Mouse (Mus musculus) right cerebral cortex, postnatal 25 days (tissue): ENCODE results near the gene Map4.
"Not testable (repeated sequence)": the region's sequence is repeated elsewhere in the genome, so short reads cannot be mapped to it uniquely, and the experiment has no call there.

Experiments
- DNase-seq: peaks from one replicate; pipeline ENCODE4 v3.0.0; 2022

Gene Map4

DNA sequence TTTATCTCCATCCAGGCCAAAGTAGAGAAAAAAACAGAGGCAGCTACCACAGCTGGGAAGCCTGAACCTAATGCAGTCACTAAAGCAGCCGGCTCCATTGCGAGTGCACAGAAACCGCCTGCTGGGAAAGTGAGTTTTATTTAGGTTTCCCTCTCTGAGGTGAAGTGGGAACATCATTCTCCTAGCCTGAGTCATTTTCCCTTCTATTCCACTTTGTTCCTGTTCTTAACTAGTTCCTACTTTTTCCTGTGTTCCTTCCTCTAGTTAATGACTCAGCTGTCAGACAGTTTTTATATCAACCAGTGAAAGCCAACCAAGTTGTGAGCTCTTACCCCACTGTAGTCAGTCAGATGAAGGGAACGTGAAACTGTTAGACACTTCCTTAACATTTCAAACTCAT, 139.8 kb downstream of the Map4 start:
- DNase-seq: no peak

DNA sequence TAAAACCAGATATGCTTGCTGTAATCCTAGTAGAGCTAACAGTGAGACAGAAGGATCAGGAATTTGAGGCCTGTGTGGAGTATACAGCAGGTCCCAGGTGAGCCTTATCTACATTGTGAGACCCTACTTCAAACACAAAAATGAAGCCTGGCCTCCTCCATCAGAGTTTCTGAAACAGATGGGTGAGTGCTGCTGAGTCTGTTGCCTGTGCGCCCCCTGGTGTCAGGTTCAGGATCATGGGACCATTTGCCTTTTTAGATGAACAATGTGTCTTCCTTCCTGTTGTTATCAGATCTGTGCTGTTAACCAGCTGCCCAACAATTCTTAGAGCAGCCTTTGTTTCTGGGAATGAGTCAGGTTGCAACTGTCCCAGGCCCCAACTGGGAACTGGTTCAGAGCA, 140.6 kb downstream of the Map4 start:
- DNase-seq: peak; percentile 68

DNA sequence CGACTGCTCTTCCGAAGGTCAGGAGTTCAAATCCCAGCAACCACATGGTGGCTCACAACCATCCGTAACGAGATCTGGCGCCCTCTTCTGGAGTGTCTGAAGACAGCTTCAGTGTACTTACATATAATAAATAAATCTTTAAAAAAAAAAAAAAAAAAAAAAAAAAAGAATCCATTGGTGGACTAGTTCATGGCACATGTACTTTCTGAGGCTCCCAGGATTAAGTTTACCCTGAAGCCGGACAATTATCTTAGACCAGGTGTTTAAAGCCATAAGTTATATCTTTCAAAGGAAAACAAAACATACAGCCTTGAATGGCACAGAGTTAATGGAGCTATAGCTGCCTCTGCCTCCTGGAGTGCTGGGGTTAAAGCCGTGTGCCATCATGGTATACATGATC, 145.2 kb downstream of the Map4 start:
- not testable (repeated sequence) for DNase-seq

DNA sequence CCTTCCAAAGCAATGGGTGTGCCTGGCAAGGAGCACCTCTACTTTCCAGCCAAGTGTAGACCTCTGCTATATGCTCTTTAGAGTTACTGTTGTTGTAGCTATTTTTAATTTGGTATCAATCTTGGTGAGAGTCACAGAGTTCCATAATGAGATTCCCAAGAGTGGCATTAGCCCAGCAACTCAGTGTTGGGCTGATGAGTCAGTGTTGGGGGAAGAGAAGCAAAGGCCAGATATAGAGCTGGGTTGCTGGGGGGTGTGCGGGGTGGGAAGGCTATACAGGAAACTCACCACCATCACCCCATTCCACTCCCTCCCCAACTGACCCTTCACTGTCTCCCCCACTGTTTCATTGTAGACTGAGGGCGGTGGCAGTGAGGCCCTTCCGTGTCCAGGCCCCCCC, 149.8 kb downstream of the Map4 start:
- no peak for DNase-seq

DNA sequence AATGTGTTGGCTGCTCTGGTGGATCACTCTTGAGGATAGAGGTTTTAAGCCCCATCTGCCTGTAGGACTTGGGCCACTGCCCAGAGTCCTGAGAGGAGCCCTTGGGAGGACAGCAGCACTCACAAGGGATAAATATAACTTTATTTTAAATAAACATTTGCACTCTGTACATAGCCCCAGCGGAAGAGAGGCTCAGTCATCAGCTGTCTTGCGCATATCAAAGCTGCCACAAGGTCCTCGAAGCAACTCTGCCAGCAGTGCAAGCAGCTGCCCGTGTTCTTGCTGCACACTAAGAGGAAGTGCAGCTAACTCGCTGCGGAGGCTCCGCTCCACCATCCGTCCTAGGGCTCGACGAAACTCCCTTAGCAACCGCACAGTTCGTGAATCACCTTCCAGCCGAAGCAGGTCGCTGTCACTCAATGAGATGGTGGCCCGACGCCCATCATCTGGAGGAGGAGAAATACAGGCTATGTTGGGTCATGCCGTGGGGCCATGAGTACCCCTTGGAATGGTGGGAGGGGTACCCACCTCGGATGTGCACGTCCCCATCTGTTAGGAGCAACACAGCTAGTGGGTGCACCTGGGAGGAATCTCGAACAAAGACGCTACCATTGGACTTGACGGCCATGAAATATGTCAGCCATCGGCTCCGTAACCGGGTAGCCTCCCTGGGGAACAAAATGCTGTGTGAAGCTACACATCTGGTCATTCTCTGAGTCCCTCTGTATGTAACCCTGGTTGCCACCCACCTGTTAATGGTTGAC, 153.1 kb downstream of the Map4 start:
- no peak for DNase-seq

DNA sequence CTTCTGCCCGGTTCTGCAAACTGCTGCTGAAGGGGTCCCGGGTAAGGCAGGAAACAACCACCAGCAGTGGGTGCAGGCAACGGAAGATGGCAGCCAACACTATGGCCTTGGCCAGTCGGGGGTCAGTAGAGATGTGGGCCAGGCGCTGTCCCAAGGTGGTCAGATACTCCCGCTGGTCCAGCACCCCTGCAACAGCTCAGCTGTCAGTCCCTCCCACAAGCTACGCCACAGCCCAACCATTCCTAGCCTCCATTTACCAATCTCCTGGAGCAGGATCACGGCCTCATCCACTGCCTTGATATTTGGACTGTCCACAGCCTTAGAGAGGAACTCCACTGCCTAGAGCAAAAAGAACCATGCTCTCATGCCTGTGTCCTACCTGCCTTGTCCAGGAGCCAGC, 154.4 kb downstream of the Map4 start:
- DNase-seq: no peak

DNA sequence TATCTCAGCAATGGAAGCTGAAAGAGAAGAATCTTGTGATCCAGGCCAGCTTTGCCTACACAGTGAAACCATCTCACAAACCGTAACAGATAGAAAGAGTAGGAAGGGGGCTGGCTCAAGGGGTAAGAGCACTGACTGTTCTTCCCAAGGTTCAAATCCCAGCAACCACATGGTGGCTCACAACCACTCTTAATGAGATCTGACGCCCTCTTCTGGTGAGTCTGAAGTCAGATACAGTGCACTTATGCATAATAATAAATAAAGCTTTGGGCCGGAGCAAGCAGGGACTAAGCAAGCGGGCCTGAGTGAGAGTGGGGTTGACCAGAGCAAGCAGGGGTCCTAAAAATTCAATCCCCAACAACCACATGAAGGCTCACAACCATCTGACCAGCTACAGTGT, 162.0 kb downstream of the Map4 start:
- no peak for DNase-seq

DNA sequence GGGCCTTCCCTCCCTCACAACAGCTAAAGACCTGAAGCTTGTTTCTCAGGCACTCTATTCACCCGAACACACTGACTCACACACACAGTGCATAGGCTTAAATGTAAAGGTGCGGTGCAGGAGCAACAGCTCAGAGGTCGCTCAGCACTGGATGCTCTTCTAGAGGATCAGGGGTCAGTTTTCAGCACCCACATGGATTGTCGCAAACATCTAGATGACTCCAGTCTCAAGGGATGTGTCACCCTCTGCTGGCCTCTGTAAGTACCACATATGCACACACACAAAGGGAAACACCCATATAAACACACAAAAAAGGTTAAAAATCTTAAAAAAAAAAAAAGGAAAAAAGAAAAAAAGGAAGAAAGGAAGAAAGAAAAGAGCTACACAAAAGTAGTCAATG, 163.5 kb downstream of the Map4 start:
- no peak for DNase-seq

DNA sequence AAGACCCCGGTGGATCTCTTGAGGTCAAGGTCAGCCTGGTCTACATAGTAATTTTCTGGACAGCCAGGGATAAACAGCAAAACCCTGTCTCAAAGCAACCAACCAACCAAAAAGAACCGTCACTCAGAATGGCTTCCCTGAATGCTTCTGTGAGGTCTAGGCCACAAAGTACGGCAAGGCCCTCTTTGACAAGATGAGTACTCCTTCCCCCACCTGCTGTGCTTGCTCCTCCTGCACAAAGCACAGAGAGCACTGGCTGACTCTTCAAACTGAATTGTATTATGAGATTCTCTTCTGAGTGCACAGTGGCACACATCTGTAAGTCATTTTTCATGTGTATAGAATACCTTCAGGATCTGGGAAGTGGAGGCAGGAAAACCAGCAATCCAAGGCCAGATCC, 166.5 kb downstream of the Map4 start:
- no peak for DNase-seq

DNA sequence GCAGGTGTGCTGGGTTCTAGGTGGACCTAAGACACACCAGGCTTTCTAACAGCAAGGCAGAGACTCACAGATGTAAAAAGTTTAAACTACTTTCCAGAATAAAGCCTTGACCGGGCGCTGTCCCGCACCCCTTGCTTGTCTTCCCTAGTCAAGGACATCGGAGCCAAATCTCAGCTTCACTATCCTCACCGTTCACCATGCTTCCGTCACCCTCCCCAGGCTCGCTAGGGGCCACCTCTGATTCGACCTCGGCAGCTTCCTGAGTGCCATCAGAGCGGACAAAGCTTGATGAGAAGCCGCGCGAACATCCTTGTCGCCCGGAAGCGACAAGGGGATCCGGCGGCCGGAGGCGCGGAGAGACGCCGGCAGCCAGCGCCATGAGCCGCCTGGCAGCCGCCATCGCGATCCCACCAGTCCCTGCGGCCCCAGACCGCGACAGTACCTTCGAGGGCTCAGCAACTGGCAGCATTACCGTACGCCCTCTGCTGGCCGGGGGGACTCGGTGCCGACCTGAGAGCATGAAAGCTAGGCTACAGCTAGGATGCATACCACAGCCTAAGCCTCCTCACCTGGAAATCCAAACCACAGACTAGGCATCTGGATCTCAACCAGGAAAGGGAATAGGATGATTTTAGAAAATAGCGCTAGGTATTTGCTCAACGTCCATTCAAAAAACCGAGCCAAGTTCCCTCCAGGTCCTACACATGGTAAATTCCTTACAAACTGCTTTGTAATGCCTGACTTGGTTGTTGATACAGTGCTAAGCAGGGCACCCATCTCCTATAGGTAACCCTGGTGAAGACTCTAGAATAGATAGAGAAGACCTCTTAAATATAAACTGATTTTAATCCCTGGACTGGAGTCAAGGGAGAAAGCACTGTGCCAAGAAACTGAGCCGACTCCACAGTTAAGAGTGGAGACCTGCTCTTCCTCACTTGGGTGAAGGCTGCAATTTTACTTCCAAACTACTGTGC, 169.7 kb downstream of the Map4 start:
- peak; percentile 93 for DNase-seq

DNA sequence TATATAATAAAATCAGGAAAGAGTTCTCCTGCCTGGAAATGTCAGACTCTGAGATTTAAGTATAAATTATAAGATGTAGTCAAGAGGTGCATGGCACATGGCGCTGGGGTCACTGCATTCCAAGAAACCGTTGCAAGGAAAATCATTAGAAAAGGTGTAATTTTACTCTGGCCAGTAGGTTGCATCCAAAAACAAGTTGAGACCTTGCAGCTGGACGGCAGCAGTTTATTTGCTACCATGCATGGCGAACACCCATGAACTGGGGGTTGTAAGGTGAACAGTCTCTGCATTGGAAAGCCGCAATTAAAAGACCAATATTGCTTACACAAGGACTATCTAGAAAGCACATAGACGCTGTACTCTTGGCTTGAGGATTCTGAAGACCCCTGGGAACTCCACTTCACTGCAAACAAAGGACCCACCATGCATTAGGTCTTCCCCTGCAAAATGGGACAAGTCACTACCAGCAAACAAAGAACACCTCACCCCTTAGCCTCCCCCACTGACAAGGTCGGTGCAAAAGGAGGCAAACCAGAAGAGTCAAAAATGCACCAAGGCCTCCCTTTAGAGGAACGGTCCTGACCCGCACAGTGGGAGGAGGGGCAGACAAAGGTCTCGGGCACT, 185.2 kb downstream of the Map4 start:
- DNase-seq: no peak

DNA sequence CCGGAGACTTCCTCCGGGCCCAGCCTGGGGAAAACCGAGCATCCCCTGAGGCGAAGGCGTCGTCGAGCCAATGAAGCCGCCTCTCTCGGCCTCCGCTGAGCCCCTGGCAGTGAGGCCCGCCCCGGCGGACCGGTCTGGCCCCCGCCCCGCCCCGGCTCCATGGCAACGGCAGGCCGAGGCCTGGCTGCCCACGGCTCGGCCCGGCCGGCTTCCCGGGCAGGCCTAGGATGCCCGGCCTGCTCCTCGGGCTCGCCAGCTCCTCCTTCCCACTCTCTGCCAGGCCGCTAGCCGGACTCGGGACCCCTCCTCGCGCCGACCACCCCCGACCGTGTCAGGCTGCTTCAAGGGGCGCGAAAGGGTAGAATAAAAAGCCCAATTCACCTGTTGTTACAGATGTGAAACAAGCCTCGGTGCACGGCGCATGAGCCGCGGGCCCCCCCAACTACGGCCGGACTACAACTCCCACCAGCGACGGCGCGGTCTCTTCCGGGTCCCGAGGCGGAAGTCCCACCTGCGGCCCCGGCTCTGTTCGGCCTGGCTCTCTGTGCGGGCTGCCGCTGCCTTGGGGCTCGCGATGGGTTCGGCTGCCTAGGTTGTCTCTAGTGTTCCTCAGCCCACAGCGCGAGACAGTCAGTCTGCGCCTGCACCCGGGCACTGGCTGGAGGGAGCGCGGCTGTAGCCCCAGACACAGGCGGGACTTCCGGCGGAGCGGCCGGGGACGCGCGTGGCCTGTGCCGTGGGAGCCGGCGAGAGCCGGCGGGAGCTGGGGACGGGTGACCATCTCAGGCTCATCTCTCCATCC, 185.9 kb downstream of the Map4 start, which contains the start of gene Smarcc1:
Gene Smarcc1, plus strand, starts transcription at position 732 of the 802 bp plus-strand sequence.
- DNase-seq: peak; percentile 93

DNA sequence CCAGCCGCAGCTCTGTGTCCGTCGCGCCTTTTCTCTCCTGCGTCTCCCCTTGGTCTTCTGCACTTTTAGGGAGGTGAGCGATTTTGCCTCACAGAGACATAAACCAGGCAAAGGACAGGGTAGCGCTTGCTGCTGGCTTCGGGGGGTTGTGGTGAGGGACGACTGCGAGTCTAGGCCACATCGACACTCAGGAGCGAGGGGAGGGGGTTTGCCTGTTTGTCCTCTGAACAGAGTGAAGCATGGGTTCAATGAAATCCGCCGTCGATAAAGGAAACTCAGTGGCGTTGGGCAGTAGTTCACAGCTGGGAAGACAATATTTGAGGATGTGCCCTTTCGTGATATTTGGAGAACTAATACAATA, 186.5 kb downstream of the Map4 start, which contains the start of gene Dhx30:
Gene Dhx30, minus strand, starts transcription at position 52 of the 361 bp plus-strand sequence.
- DNase-seq: no peak

DNA sequence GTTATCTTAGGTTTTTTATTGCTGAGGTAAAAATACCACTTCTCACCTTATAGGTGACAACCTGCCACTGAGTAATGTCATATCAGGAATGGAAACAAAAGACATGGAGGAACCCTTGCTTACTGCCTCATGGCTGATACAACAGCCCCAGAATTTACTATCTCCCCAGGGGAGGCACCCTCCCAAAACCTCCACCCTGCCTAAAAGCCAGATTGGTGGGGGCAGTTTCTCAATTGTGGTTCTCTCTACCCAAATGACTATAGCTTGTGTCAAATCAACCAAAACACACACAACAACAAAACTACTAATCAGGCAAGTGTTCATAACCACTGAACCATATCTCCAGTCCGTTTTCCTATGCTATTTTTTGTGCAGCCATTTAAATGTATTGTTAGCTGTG, 187.0 kb downstream of the Map4 start:
- no peak for DNase-seq

DNA sequence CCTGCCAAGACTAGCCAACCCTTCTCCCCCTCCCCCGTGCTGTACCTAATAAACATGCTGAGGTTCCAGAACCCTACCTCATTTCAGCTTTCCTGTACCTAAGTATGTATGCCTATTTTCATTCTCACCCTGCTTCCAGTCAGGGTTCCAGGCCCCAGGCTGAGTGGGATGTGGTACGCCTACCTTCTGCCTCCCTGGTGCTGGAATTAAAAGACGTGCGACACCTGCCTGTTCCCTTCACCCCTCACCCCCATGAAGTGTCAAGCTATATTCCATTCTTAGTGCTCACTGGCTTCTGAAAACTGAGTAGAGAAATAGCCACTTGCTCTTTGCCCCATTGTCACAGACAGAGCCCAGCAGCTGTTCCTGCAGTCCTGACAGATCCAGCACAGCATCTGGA, 190.2 kb downstream of the Map4 start:
- DNase-seq: no peak

DNA sequence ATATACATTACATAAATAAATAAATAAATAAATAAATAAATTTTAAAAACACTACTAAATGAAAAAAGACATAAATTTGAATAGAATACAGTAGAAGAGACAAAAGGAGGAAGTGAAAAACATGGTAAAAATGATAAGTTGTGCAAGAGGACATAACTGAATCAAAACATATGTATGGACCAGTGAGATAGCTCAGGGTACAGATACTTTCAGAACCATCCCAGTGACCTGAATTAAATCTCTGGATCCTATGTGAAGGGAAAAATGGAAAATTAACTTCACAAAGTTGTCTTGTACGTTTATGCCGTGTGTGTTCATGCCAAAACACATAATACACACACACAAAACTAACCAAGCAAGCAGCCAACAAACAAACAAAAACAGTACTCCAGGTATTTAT, 192.1 kb downstream of the Map4 start:
- DNase-seq: no peak

DNA sequence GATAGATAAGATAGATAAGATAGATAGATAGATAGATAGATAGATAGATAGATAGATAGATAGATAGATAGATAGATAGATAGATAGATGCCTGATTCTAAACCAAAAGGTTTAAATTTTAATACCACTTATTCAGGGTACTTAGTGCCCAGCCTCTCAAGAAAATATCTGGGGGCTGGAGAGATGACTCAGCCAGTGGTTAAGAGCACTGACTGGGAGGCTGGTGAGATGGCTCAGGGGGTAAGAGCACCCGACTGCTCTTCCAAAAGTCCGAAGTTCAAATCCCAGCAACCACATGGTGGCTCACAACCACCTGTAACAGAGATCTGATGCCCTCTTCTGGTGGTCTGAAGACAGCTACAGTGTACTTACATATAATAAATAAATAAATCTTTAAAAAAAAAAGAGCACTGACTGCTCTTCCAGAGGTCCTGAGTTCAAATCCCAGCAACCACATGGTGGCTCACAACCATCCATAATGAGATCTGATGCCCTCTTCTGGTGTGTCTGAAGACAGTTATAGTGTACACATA, 192.8 kb downstream of the Map4 start:
- DNase-seq: not testable (repeated sequence)

DNA sequence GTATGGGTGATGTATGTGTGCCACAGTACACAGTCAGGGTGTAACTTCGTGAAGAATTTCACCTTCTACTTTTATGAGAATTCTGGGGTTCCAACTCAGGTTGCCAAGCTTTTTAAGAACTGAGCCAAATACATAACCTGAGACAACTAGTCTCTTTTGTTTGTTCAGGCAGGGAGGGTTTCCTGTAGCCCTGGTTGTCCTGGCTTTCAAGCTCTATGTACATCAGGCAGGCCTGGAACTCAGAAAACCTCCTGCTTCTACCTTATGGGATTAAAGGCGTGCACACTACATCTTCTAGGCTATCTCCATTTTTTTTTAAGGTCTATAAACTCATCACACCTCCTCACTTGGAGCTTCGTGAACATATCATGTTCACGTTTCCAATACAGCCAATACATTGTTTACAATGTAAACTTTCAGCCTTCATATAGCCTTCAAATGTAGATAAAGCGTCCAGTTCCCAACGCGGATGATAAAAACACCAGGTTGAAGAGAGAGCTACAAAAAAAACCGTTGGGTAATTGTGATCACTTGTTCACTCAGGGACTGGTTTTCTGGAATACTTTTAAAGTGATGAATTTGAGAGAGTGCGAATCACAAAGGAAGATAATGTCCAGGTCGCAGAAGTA, 199.8 kb downstream of the Map4 start:
- DNase-seq: no peak

DNA sequence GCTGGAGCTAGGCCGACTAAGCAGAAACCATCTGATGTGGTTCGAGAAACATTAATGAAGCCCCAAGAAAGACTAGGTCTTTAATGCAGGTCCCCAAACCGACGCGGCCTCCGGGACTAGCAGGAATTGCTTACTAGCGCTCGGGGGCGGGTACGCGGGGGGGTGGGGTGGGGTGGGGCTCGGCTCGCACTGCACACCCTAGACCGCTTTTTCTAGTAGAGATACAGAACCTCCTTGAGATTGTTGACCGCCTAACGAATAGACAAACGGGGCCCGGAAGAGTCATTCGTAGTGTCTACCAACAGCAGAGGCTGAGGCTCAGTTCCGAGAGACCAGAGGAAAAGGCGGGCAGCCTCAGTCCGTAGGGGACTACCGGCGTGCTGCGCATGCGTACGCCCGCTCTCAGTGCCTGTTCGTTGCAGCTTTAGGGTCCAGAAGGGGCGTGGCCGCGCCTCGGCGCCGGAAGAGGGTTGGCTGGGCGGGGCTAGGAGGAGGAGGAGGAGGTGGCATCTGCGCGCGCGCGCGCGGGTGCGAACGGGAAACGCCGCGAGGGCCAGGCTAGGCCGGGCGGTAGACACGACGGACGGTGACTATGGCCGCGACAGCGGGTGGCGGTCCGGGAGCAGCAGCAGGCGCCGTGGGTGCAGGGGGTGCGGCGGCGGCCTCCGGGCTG, 200.4 kb downstream of the Map4 start:
- peak; percentile 99 for DNase-seq

DNA sequence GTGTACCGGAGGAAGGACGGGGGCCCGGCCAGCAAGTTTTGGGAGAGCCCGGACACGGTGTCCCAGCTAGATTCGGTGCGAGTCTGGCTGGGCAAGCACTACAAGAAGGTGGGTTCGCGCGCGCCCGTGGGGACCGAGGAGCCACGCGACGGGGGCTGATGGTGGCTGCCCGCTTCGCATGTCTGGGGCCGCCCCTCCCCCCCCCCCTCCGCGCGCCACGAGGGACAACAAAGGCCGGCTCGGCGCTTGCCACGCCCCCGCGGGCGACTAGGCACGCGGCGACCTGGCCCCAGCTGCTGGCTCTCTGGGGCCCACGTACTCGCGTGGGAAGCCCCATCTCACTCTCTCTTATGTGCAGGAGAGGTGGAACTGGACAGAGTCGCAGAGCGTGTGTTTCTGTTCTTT, 200.9 kb downstream of the Map4 start:
- DNase-seq: no peak

DNA sequence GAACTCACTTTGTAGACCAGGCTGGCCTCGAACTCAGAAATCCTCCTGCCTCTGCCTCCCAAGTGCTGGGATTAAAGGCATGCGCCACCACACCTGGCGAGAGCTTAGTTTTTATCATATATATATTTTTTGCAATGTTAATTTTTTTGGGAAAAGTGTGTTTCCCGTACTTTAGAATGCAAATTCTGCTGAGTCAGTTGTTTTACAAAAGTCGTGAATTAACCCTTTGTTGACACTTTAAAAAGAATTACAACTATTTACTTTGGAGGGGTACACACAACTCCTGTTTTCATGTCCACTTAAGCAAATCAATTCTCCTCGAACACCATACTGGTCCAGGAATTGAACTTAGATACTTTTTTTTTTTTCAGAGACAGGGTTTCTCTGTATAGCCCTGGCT, 201.7 kb downstream of the Map4 start:
- DNase-seq: no peak
